Mouse (Mus musculus) kidney, adult 11 months (tissue): Measurements from ENCODE around the gene Ugt2b35.
"Not testable (repeated sequence)": the region's sequence is repeated elsewhere in the genome, so short reads cannot be mapped to it uniquely, and the experiment has no call there.

Source experiments
- DNase-seq: peaks from one replicate; pipeline ENCODE4 v3.0.0; 2022

Gene Ugt2b35

DNA sequence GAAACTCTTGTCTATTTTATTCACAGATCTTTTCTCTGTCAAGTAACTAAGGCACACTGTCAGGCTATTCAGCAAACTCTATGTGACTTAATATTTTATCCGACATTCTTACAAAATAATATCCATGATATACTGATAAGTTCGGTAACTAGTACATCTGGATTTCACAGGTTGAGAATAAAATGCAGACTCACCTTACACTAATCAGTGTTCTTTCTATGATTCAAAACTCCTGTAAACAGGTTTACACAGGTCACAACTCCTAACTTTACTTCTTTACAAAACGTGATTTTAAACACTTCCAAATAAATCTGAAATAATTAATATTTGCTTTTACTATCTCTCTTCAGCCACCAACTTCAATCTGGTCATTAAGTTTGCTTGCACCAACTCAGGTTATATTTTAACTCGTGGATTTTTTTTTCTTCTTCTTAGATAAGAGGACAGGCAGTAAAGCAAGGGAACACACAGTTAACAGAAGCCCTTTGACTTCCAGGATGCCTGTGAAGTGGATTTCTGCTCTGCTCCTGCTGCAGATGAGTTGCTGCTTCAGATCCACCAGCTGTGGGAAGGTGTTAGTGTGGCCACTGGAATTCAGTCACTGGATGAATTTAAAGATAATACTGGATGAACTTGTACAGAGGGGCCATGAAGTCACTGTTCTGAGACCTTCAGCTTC lies at the start of gene Ugt2b35:
Gene Ugt2b35 (plus strand): TSS at position 466 of the 679 bp plus-strand sequence.
- DNase-seq: no peak

DNA sequence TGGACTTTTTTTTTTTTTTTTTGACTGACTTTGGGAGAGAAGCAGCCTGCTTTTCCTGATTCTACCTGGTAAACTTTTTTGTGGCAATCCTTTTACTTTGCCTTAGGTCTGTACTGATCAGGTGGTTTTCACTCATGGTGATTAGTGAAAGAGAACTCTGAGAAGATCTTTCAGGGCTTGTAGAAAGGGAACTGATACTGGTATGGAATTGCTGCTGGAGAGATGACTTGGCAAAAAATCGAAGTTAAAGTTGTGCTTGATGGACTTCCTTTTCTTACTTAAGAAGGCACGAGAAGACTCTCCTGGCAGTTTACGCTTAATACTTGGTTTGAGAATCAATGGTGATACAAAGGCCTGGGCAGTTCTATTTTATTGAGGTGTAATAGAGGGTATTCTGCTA lies 40.2 kb upstream of the Ugt2b35 start:
- no peak for DNase-seq

DNA sequence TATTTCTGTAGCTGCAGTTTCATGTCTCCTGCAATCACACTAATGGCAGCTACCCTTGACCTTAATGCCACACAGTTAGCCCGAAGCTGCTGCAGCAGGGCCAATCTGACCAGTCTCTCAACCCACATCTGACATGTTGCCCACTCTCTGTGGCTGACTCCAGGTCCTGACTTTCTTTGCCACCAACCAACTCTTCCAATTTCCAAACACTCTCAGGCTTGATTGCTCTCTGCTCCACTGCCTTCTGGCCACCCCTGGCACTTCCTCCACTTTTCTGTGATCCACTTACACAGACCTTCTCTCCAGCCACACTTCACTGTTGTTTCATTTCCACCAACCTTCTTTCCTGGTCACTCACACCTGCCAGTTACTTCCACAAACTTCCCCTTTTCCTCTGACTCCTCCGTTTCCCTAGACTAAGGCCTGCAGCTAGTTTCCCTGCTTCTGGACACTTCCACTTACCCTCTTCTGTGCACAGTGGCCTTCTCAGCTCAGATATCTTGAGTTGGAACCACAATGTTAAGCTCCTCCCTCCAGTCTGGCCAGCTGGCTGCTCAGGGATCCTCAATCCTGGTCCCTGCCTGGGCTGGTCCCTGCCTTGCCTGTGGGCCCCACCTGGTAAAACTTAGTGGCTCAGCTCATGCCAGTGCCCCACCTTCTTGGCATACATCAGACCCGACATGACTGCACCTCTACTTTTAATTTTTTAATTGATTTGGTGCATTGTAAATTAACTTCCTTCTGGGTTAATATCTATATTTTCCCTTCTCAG lies 38.9 kb upstream of the Ugt2b35 start:
- no peak for DNase-seq

DNA sequence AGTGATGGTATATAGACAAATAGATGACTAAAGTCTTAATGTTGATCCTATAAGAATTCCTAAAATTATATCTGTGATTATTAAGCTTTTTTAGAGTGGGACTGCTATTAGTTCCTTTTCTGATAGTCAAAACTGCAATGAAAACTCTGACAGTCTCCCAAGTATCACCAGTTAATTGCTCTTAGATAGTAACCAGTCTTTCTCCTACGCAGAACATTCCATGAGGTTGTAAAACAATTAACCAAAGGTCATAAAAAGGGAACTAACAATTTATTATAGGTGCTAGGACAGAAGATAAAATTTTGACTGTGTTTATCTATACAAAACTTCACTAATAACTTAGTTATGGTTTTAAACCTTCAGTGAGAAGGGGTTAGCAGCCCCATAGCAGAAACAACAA lies 37.8 kb upstream of the Ugt2b35 start:
- not testable (repeated sequence) for DNase-seq

DNA sequence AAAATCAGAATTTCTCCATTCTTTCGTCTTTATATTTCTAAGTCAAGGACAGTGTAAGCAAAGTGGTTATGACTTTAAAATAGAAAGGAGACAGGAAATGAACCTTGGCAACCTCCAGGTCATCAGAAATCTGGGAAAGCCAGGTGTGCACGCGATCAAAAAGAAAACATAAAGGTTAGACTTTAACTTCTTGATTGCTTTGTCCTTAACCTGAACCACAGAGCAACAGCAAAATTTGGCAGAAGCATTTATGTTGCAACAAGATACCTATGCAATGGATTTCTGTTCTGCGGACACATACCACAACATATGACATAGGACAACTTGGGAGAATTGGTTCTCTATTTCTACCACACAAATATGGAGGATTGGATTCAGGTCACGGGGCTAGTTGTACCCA lies 33.4 kb upstream of the Ugt2b35 start:
- DNase-seq: not testable (repeated sequence)

DNA sequence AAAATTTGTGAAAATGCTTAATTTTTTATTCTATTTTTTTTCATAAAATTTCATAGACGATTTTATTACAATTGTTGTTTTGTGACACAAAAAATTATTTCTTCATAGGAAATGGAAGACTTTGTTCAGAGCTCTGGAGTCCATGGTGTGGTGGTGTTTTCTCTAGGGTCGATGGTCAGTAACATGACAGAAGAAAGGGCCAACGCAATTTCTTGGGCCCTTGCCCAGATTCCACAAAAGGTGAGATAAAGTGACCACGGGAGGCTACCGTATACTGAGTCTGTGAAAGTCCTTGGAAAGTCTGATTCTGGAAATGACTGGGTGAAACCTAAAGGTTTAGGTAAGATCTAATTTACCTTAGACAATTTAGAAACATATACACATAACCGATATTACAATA lies 4.1 kb downstream of the Ugt2b35 start:
- no peak for DNase-seq

DNA sequence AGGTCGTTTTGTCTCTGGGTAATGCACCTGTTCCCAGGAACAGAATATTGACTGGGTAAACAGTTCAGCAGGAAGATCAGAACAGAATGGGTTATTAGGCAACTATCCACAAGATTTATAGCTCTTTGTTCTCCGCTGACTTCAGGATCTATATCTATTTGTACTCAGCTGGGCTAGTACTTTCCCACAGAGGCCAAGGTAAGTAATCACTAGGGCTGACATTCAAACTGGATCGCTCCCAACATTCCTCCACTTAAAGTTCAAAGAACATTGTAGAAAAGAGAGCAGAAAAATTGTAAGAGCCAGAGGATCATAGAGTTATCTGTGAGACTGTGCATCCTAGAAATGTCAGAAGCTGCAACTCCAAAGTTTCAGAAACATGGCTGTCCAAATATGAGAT lies 14.8 kb downstream of the Ugt2b35 start:
- DNase-seq: no peak

DNA sequence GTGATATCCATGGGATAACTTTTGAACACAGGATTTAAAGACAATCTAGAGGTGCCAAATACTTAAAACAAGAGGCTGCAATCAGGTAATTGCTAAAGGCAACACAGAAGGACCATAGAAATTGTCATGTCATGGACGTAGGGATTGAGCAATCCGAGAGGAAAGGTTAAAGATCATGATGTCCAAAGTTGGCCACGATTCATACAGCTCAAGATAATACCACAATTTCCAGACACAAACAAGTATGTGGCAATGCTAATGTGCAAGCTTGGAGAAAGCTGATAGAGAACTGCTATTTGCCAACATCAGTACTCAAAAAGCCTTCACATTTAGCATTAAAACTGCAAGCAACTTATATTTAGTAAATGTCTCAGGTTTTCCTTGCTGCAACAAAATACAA lies 26.7 kb downstream of the Ugt2b35 start:
- DNase-seq: no peak

DNA sequence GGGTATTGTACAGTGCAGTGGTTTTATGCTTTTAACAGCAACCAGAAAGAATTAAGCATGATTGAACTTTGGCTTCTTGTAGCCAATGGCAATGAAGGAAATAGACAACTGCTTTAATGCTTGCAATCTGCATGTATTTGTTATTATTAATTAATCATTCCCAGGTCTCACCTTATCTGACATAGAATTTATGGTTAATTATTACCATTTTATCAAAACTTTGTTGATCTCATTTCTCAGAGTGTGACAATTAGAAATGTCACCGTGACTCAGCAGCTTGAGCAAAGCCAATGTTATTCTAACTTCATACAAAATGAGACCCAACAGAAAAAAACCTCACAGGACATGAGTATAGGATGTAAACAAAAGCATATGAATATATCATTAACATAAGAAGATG lies 30.0 kb downstream of the Ugt2b35 start:
- DNase-seq: no peak
